Mouse (Mus musculus): ENCODE data around the gene Dhrs4.

GRCm38 (mm10) chr14:55490361-55491201, 12.0 kb downstream of the Dhrs4 start, which contains the start of gene Carmil3:
- no peak for TF ChIP-seq POLR2A (IDR thresholded peaks at IDR 0.05; ENCODE audit: low read depth, low read length)
- TF ChIP-seq CTCF (IDR thresholded peaks at IDR 0.05; ENCODE audit: borderline replicate concordance, insufficient read depth, low read length), result no peak

Data from embryonic fibroblast, embryonic 13.5 days (primary cell).